Mouse (Mus musculus) lung, postnatal 0 days (tissue): ENCODE data around the gene Hnrnpdl.

Source experiments
- CTCF ChIP-seq: IDR thresholded peaks from 2 replicates; pipeline ENCODE4 v1.5.1; 2016; ENCODE audit warnings: antibody characterized with exemption, mild to moderate bottlenecking
- EP300 ChIP-seq: IDR thresholded peaks from 2 replicates; pipeline ENCODE4 v1.6.1; 2016; ENCODE audit warnings: antibody characterized with exemption, mild to moderate bottlenecking, control low read depth

DNA sequence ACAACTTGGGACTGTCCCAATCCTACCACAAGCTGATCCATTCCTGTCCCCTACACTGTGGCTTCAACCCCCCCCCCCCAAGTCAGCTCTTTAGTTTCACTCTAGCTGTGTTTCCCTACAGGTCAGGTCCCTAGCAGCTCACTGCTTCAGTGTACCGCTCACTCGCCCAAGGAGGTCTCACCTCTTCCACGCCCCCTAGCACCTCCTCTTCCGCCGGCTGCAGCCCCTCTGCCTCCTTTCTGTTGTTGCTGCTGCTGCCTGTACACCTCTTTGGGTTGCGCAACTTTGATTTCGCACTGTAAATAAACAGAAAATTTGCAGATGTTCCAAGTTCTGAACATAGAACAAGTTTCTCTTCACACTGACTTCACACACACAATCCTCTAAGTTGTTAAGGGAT is 2.8 kb downstream of the Hnrnpdl start:
- TF ChIP-seq CTCF, result no peak
- TF ChIP-seq EP300, result no peak
